10 mouse cellular contexts compared by ENCODE assay signal in the genomic region with DNA sequence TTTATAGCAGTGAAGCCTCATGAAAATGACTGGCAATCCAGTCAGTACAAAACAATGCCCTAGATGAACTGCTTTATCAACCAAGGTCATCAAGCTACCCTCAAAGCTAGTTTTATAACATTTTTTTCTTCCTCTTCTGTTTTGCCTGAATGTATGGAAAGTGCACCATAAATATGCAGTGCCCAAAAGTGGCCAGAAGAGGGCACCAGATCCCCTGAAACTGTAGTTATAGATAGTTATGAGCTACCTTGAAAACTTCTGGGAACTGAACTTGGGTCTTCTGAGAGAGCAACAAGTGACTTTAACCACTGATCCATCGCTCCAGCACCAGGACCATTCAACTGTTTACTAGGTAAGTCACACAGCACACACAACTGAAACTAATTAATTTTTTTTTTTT. TPM values are rescaled to one million over a fixed set of nuclear protein-coding genes. Genes with fewer than 3 reads are reported as not detected.
DNase-seq lines count a peak whose midpoint lies in the region; ATAC-seq and TF ChIP-seq lines count a peak whose summit lies in the region.
"Had no signal": no experiment of that assay in that cellular context is flagged by ENCODE, and none has a peak within 500 bp of the region (broad histone marks: within the 10 kb centered on the region; RNA-seq: fewer than 3 reads in every experiment).

No protein-coding gene starts in this region.

- H3K36me3 ChIP-seq in heart, adult 2 months (ENCODE audit: control insufficient read depth, insufficient read depth, low read length): no peaks in the 10 kb centered on the region
- no peaks in the 10 kb centered on the region for H3K36me3 ChIP-seq in midbrain, embryonic 10.5 days
- no peaks in the 10 kb centered on the region for H3K36me3 ChIP-seq in midbrain, embryonic 15.5 days (replicated peaks)
- H3K36me3 ChIP-seq: forebrain, embryonic 12.5 days had no signal

- no peak for DNase-seq in heart, adult 2 months
- DNase-seq in heart, postnatal 25 days (ENCODE audit: low spot score): no peak
- peak; percentile 11 for DNase-seq in midbrain, embryonic 10.5 days (ENCODE audit: low spot score)
- DNase-seq in R1 (ENCODE audit: low read depth, low spot score): peak; percentile 21
- peak; percentile 1 for DNase-seq in lung, postnatal 10 days
- no peak for DNase-seq in thymus, adult 18-20 months
- no peak for DNase-seq in T-cell, adult 2 months (ENCODE audit: low spot score)
- DNase-seq: adrenal gland, postnatal 25 days had no signal

- H3K27ac ChIP-seq in heart, adult 2 months: no peak overlapping the region
- H3K27ac ChIP-seq in midbrain, embryonic 10.5 days (replicated peaks): no peak overlapping the region
- no peak overlapping the region for H3K27ac ChIP-seq in midbrain, embryonic 15.5 days
- H3K27ac ChIP-seq: forebrain, embryonic 12.5 days had no signal

- H3K9ac ChIP-seq in heart, adult 2 months (ENCODE audit: low read depth, low read length): no peak overlapping the region
- no peak overlapping the region for H3K9ac ChIP-seq in midbrain, embryonic 15.5 days
- H3K9ac ChIP-seq: forebrain, embryonic 12.5 days had no signal

- H3K4me1 ChIP-seq in heart, adult 2 months (ENCODE audit: control insufficient read depth, insufficient read depth, low read length): no peaks in the 10 kb centered on the region
- no peaks in the 10 kb centered on the region for H3K4me1 ChIP-seq in midbrain, embryonic 10.5 days
- H3K4me1 ChIP-seq in midbrain, embryonic 15.5 days: no peaks in the 10 kb centered on the region
- H3K4me1 ChIP-seq: forebrain, embryonic 12.5 days had no signal

- WGBS in heart, adult 2 months: 73% methylated on average over 1 of the region's 1 CpGs
- 61% methylated on average over 1 of the region's 1 CpGs for WGBS in midbrain, embryonic 10.5 days
- WGBS in midbrain, embryonic 15.5 days: 82% methylated on average over 1 of the region's 1 CpGs

- intact Hi-C loops in heart, adult 2 months (cut with DNase I): loop anchor here (5.0 kb wide), 1 partner anchor 239 kb away; no protein-coding TSS in a partner anchor
- intact Hi-C loops in heart, postnatal 25 days (cut with DNase I): loop anchor here (5.0 kb wide), 1 partner anchor 239 kb away; no protein-coding TSS in a partner anchor

- H3K4me2 ChIP-seq in midbrain, embryonic 15.5 days: no peak overlapping the region
- H3K4me2 ChIP-seq: forebrain, embryonic 12.5 days had no signal

- H3K27me3 ChIP-seq in heart, adult 2 months (ENCODE audit: control insufficient read depth, insufficient read depth, low read length): no peaks in the 10 kb centered on the region
- no peaks in the 10 kb centered on the region for H3K27me3 ChIP-seq in midbrain, embryonic 10.5 days (ENCODE audit: low read depth, poor library complexity, severe bottlenecking)
- no peaks in the 10 kb centered on the region for H3K27me3 ChIP-seq in midbrain, embryonic 15.5 days (replicated peaks)
- H3K27me3 ChIP-seq: forebrain, embryonic 12.5 days had no signal

- ATAC-seq in midbrain, embryonic 15.5 days (replicated peaks): no peak

- no peak overlapping the region for H3K4me3 ChIP-seq in heart, adult 2 months
- no peak overlapping the region for H3K4me3 ChIP-seq in midbrain, embryonic 10.5 days
- H3K4me3 ChIP-seq in midbrain, embryonic 15.5 days: no peak overlapping the region
- H3K4me3 ChIP-seq: forebrain, embryonic 12.5 days had no signal

- no peak for TF ChIP-seq EP300 in heart, adult 2 months (IDR thresholded peaks at IDR 0.05; ENCODE audit: insufficient read depth, low read depth, low read length)

- no peaks in the 10 kb centered on the region for H3K9me3 ChIP-seq in midbrain, embryonic 10.5 days (replicated peaks)
- H3K9me3 ChIP-seq in midbrain, embryonic 15.5 days: no peaks in the 10 kb centered on the region
- H3K9me3 ChIP-seq: forebrain, embryonic 12.5 days had no signal

- TF ChIP-seq POLR2A in heart, adult 2 months (IDR thresholded peaks at IDR 0.05; ENCODE audit: insufficient read depth, low read depth, low read length): no peak

- TF ChIP-seq CTCF in heart, adult 2 months (IDR thresholded peaks at IDR 0.05): peak; percentile 74

- no peaks in the 10 kb centered on the region for H3K79me2 ChIP-seq in heart, adult 2 months (replicated peaks; ENCODE audit: control insufficient read depth, insufficient read depth, low read length)

RNA-seq across cellular contexts. Expression of a gene that starts 36.8 kb away (rescaled TPM):
- total RNA-seq in heart, adult 2 months (2021): 10 to 100 TPM; 12.4 to 14.3 TPM
- 7.9 and 22.3 TPM in 2 replicates for polyA plus RNA-seq in heart, adult 2 months (2012; rRNA removed)
- 10 to 100 TPM; 14.0 to 17.4 TPM for total RNA-seq in heart, postnatal 25 days (2021)
- 48.5 and 64.3 TPM in 2 replicates for polyA plus RNA-seq in midbrain, embryonic 10.5 days (2016; fragmentation: Nextera tagmentation; extraction: Ambion mirVana)
- polyA plus RNA-seq in midbrain, embryonic 15.5 days (2015; fragmentation: Nextera tagmentation; extraction: Ambion mirVana): 169 and 179 TPM in 2 replicates

Comparison
In these comparisons a context has a peak if more than half of its experiments do, and no peak if none do; other contexts are left out.
1. DNase-seq: peak in midbrain, embryonic 10.5 days (single experiment), R1 (single experiment) and lung, postnatal 10 days (single experiment); none in heart, adult 2 months (0 of 2), heart, postnatal 25 days (single experiment), thymus, adult 18-20 months (0 of 2) and T-cell, adult 2 months (single experiment).